Mouse (Mus musculus): ENCODE results near the gene Olfr982. TPM values are rescaled to one million over a fixed set of nuclear protein-coding genes. Genes with fewer than 3 reads are reported as not detected.

Gene Olfr982
- not detected in 2 replicates for polyA plus RNA-seq (2015; fragmentation: Nextera tagmentation; extraction: Ambion mirVana)

- Histone ChIP-seq H3K36me3 (no peaks in the 10 kb centered on the region), H3K9me3 (no peaks in the 10 kb centered on the region), H3K27ac (no peak within 1 kb of the TSS), H3K9ac (no peak within 1 kb of the TSS), H3K4me2 (replicated peaks) (no peak within 1 kb of the TSS), H3K4me3 (no peak within 1 kb of the TSS), H3K4me1 (no peaks in the 10 kb centered on the region), H3K27me3 (no peaks in the 10 kb centered on the region)
- ATAC-seq (ENCODE audit: low FRiP score, low read depth) = no peak
- WGBS = 69% methylated on average over 2 of the region's 2 CpGs
Observed at GRCm38 (mm10) chr9:40073529-40073928, at the start of gene Olfr982. Gene Olfr982 (plus strand): TSS chr9:40073829.

GRCm38 (mm10) chr9:40050138-40050537 lies 23.5 kb upstream of the Olfr982 start:
- Histone ChIP-seq H3K36me3 (no peaks in the 10 kb centered on the region), H3K27ac (no peak overlapping the region), H3K4me3 (no peak overlapping the region), H3K4me1 (no peaks in the 10 kb centered on the region), H3K9me3 (no peaks in the 10 kb centered on the region), H3K27me3 (no peaks in the 10 kb centered on the region), H3K9ac (no peak overlapping the region), H3K4me2 (replicated peaks) (no peak overlapping the region)
- ATAC-seq (ENCODE audit: low FRiP score, low read depth) = no peak
- 94% methylated on average over 19 of the region's 19 CpGs for WGBS

- Histone ChIP-seq H3K9me3 (no peaks in the 10 kb centered on the region), H3K4me3 (no peak within 1 kb of the TSS), H3K4me1 (no peaks in the 10 kb centered on the region), H3K9ac (no peak within 1 kb of the TSS), H3K36me3 (no peaks in the 10 kb centered on the region), H3K27ac (no peak within 1 kb of the TSS), H3K27me3 (no peaks in the 10 kb centered on the region), H3K4me2 (replicated peaks) (no peak within 1 kb of the TSS)
- WGBS = 78% methylated on average over 2 of the region's 2 CpGs
- ATAC-seq (ENCODE audit: low FRiP score, low read depth) = no peak
Observed at GRCm38 (mm10) chr9:40093495-40093894, 19.9 kb downstream of the Olfr982 start, which contains the start of gene Olfr983. Gene Olfr983 (minus strand): TSS chr9:40093595.

GRCm38 (mm10) chr9:40094769-40095168 lies 21.1 kb downstream of the Olfr982 start:
- Histone ChIP-seq H3K9me3 (no peaks in the 10 kb centered on the region), H3K4me3 (no peak overlapping the region), H3K4me2 (replicated peaks) (no peak overlapping the region), H3K9ac (no peak overlapping the region), H3K27me3 (no peaks in the 10 kb centered on the region), H3K36me3 (no peaks in the 10 kb centered on the region), H3K4me1 (no peaks in the 10 kb centered on the region), H3K27ac (no peak overlapping the region)
- no peak for ATAC-seq (ENCODE audit: low FRiP score, low read depth)
- WGBS = 60% methylated on average over 3 of the region's 3 CpGs

- no peaks in the 10 kb centered on the region for H3K9me3 ChIP-seq
- no peak within 1 kb of the TSS for H3K27ac ChIP-seq
- H3K4me3 ChIP-seq = no peak within 1 kb of the TSS
- no peak for ATAC-seq (ENCODE audit: low FRiP score, low read depth)
- H3K4me2 ChIP-seq (replicated peaks) = no peak within 1 kb of the TSS
- no peaks in the 10 kb centered on the region for H3K4me1 ChIP-seq
- H3K36me3 ChIP-seq = no peaks in the 10 kb centered on the region
- H3K9ac ChIP-seq = no peak within 1 kb of the TSS
- 91% methylated on average over 2 of the region's 2 CpGs for WGBS
- H3K27me3 ChIP-seq = no peaks in the 10 kb centered on the region
Observed at GRCm38 (mm10) chr9:40114106-40114505, 40.5 kb downstream of the Olfr982 start, which contains the start of gene Olfr984. Gene Olfr984 (minus strand): TSS chr9:40114206.

- Histone ChIP-seq H3K4me2 (replicated peaks) (no peak overlapping the region), H3K4me1 (no peaks in the 10 kb centered on the region), H3K27ac (no peak overlapping the region; the same call in 1 of the 2 replicates), H3K4me3 (no peak overlapping the region), H3K9ac (no peak overlapping the region), H3K27me3 (no peaks in the 10 kb centered on the region), H3K36me3 (no peaks in the 10 kb centered on the region), H3K9me3 (no peaks in the 10 kb centered on the region)
- peak; percentile 82 for ATAC-seq (ENCODE audit: low FRiP score, low read depth)
- 59% methylated on average over 10 of the region's 10 CpGs for WGBS
Observed at GRCm38 (mm10) chr9:40116645-40117286, 43.1 kb downstream of the Olfr982 start.

GRCm38 (mm10) chr9:40117287-40117659 lies 43.6 kb downstream of the Olfr982 start:
- Histone ChIP-seq H3K9ac (no peak overlapping the region), H3K4me1 (no peaks in the 10 kb centered on the region), H3K27ac (no peak overlapping the region), H3K9me3 (no peaks in the 10 kb centered on the region), H3K36me3 (no peaks in the 10 kb centered on the region), H3K4me3 (no peak overlapping the region), H3K27me3 (no peaks in the 10 kb centered on the region), H3K4me2 (replicated peaks) (no peak overlapping the region)
- no peak; the same call in 1 of the 2 replicates for ATAC-seq (ENCODE audit: low FRiP score, low read depth)
- WGBS = 68% methylated on average over 5 of the region's 5 CpGs

Other genes with a start within 250 kb of the Olfr982 start
- not detected in 2 replicates for gene Olfr971, start 237.0 kb upstream of the Olfr982 start, polyA plus RNA-seq (2015; fragmentation: Nextera tagmentation; extraction: Ambion mirVana)
- gene Olfr972, start 207.4 kb upstream of the Olfr982 start, polyA plus RNA-seq (2015; fragmentation: Nextera tagmentation; extraction: Ambion mirVana) = not detected in 2 replicates
- not detected in 2 replicates for gene Olfr229, start 166.5 kb upstream of the Olfr982 start, polyA plus RNA-seq (2015; fragmentation: Nextera tagmentation; extraction: Ambion mirVana)
- not detected in 2 replicates for gene Olfr974, start 136.3 kb upstream of the Olfr982 start, polyA plus RNA-seq (2015; fragmentation: Nextera tagmentation; extraction: Ambion mirVana)
- gene Olfr975, start 121.8 kb upstream of the Olfr982 start, polyA plus RNA-seq (2015; fragmentation: Nextera tagmentation; extraction: Ambion mirVana) = not detected in 2 replicates
- gene Olfr976, start 112.7 kb upstream of the Olfr982 start, polyA plus RNA-seq (2015; fragmentation: Nextera tagmentation; extraction: Ambion mirVana) = not detected in 2 replicates
- not detected in 2 replicates for gene Olfr978, start 81.7 kb upstream of the Olfr982 start, polyA plus RNA-seq (2015; fragmentation: Nextera tagmentation; extraction: Ambion mirVana)
- not detected in 2 replicates for gene Olfr979, start 70.4 kb upstream of the Olfr982 start, polyA plus RNA-seq (2015; fragmentation: Nextera tagmentation; extraction: Ambion mirVana)
- not detected in 2 replicates for gene Olfr980, start 64.2 kb upstream of the Olfr982 start, polyA plus RNA-seq (2015; fragmentation: Nextera tagmentation; extraction: Ambion mirVana)
- gene Olfr981, start 52.4 kb upstream of the Olfr982 start, polyA plus RNA-seq (2015; fragmentation: Nextera tagmentation; extraction: Ambion mirVana) = not detected in 2 replicates
- not detected in 2 replicates for gene Olfr983, start 19.8 kb downstream of the Olfr982 start, polyA plus RNA-seq (2015; fragmentation: Nextera tagmentation; extraction: Ambion mirVana)
- not detected in 2 replicates for gene Olfr984, start 40.4 kb downstream of the Olfr982 start, polyA plus RNA-seq (2015; fragmentation: Nextera tagmentation; extraction: Ambion mirVana)
- not detected in 2 replicates for gene Olfr985, start 56.4 kb downstream of the Olfr982 start, polyA plus RNA-seq (2015; fragmentation: Nextera tagmentation; extraction: Ambion mirVana)
- not detected in 2 replicates for gene Tmem225, start 74.3 kb downstream of the Olfr982 start, polyA plus RNA-seq (2015; fragmentation: Nextera tagmentation; extraction: Ambion mirVana)
- 0.05 TPM in 1 of 2 replicates, not detected in the other for gene Olfr986, start 107.1 kb downstream of the Olfr982 start, polyA plus RNA-seq (2015; fragmentation: Nextera tagmentation; extraction: Ambion mirVana)
- gene Zfp202, start 118.5 kb downstream of the Olfr982 start, polyA plus RNA-seq (2015; fragmentation: Nextera tagmentation; extraction: Ambion mirVana) = 6.8 and 7.7 TPM in 2 replicates
- gene Scn3b, start 195.4 kb downstream of the Olfr982 start, polyA plus RNA-seq (2015; fragmentation: Nextera tagmentation; extraction: Ambion mirVana) = 3.5 and 5.0 TPM in 2 replicates

All from limb, embryonic 13.5 days (tissue).